Mouse (Mus musculus): ENCODE data around the gene AL731706.1. TPM values are rescaled to one million over a fixed set of nuclear protein-coding genes. Genes with fewer than 3 reads are reported as not detected.

AL731706.1 gene
- 23.5 and 24.0 TPM in 2 replicates for polyA plus RNA-seq (2014; fragmentation: Nextera tagmentation; extraction: Ambion mirVana)

- Histone ChIP-seq H3K27ac (peak within 1 kb of the TSS; percentile 96), H3K4me3 (replicated peaks; ENCODE audit: low read length) (peak within 1 kb of the TSS; percentile 54), H3K4me2 (replicated peaks) (peak within 1 kb of the TSS; percentile 63), H3K9me3 (ENCODE audit: control insufficient read depth, low read length) (no peaks in the 10 kb centered on the region), H3K4me1 (replicated peaks; ENCODE audit: control insufficient read depth, insufficient read depth, low read length) (peaks cover 14% of the 10 kb centered on the region), H3K27me3 (ENCODE audit: control insufficient read depth, insufficient read depth, low read length) (no peaks in the 10 kb centered on the region), H3K9ac (peak within 1 kb of the TSS; percentile 67), H3K36me3 (replicated peaks; ENCODE audit: control insufficient read depth, insufficient read depth) (no peaks in the 10 kb centered on the region)
- peak; percentile 97 for ATAC-seq (ENCODE audit: low FRiP score)
- WGBS, result under 1% methylated on average over 49 of the region's 49 CpGs
- peak; percentile 100 for DNase-seq (ENCODE audit: low spot score)
Observed at GRCm38 (mm10) chr2:136891068-136891950, at the start of gene AL731706.1, which contains the start of the genes Slx4ip and Mkks. Gene AL731706.1 (minus strand): TSS chr2:136891389. Gene Slx4ip (plus strand): TSS chr2:136891218. Gene Mkks (minus strand): TSS chr2:136891389.

- H3K4me2 ChIP-seq (replicated peaks), result no peak overlapping the region
Observed at GRCm38 (mm10) chr2:136938249-136938648, 47.1 kb upstream of the AL731706.1 start.

GRCm38 (mm10) chr2:136936391-136937288 lies 45.5 kb upstream of the AL731706.1 start:
- WGBS, result 94% methylated on average over 4 of the region's 4 CpGs
- Histone ChIP-seq H3K9ac (no peak overlapping the region), H3K9me3 (ENCODE audit: control insufficient read depth, low read length) (no peaks in the 10 kb centered on the region), H3K4me3 (replicated peaks; ENCODE audit: low read length) (no peak overlapping the region), H3K27me3 (ENCODE audit: control insufficient read depth, insufficient read depth, low read length) (no peaks in the 10 kb centered on the region), H3K4me1 (replicated peaks; ENCODE audit: control insufficient read depth, insufficient read depth, low read length) (no peaks in the 10 kb centered on the region), H3K27ac (no peak overlapping the region), H3K36me3 (replicated peaks; ENCODE audit: control insufficient read depth, insufficient read depth) (no peaks in the 10 kb centered on the region), H3K4me2 (replicated peaks) (no peak overlapping the region)
- ATAC-seq (ENCODE audit: low FRiP score), result no peak
- DNase-seq (ENCODE audit: low spot score), result no peak

More at GRCm38 (mm10) chr2:136938249-136938648, 47.1 kb upstream of the AL731706.1 start:
- H3K36me3 ChIP-seq (replicated peaks; ENCODE audit: control insufficient read depth, insufficient read depth), result no peaks in the 10 kb centered on the region
- H3K9ac ChIP-seq, result no peak overlapping the region
- no peak overlapping the region for H3K27ac ChIP-seq
- DNase-seq (ENCODE audit: low spot score), result no peak
- no peak for ATAC-seq (ENCODE audit: low FRiP score)
- H3K27me3 ChIP-seq (ENCODE audit: control insufficient read depth, insufficient read depth, low read length), result no peaks in the 10 kb centered on the region
- no peaks in the 10 kb centered on the region for H3K9me3 ChIP-seq (ENCODE audit: control insufficient read depth, low read length)
- 92% methylated on average over 1 of the region's 1 CpGs for WGBS
- no peaks in the 10 kb centered on the region for H3K4me1 ChIP-seq (replicated peaks; ENCODE audit: control insufficient read depth, insufficient read depth, low read length)
- no peak overlapping the region for H3K4me3 ChIP-seq (replicated peaks; ENCODE audit: low read length)

GRCm38 (mm10) chr2:136921003-136921408 lies 29.8 kb upstream of the AL731706.1 start:
- ATAC-seq (ENCODE audit: low FRiP score), result no peak
- H3K36me3 ChIP-seq (replicated peaks; ENCODE audit: control insufficient read depth, insufficient read depth), result no peaks in the 10 kb centered on the region
- H3K4me3 ChIP-seq (replicated peaks; ENCODE audit: low read length), result no peak overlapping the region
- 58% methylated on average over 4 of the region's 4 CpGs for WGBS
- no peaks in the 10 kb centered on the region for H3K27me3 ChIP-seq (ENCODE audit: control insufficient read depth, insufficient read depth, low read length)
- H3K9ac ChIP-seq, result no peak overlapping the region
- no peak for DNase-seq (ENCODE audit: low spot score)
- no peaks in the 10 kb centered on the region for H3K4me1 ChIP-seq (replicated peaks; ENCODE audit: control insufficient read depth, insufficient read depth, low read length)
- no peak overlapping the region for H3K4me2 ChIP-seq (replicated peaks)
- H3K27ac ChIP-seq, result no peak overlapping the region
- H3K9me3 ChIP-seq (ENCODE audit: control insufficient read depth, low read length), result no peaks in the 10 kb centered on the region

- Histone ChIP-seq H3K9me3 (ENCODE audit: control insufficient read depth, low read length) (no peaks in the 10 kb centered on the region), H3K4me3 (replicated peaks; ENCODE audit: low read length) (no peak overlapping the region), H3K27ac (no peak overlapping the region), H3K9ac (no peak overlapping the region), H3K4me2 (replicated peaks) (no peak overlapping the region), H3K4me1 (replicated peaks; ENCODE audit: control insufficient read depth, insufficient read depth, low read length) (no peaks in the 10 kb centered on the region), H3K27me3 (ENCODE audit: control insufficient read depth, insufficient read depth, low read length) (no peaks in the 10 kb centered on the region), H3K36me3 (replicated peaks; ENCODE audit: control insufficient read depth, insufficient read depth) (no peaks in the 10 kb centered on the region)
- DNase-seq (ENCODE audit: low spot score), result no peak
- ATAC-seq (ENCODE audit: low FRiP score), result no peak
- 89% methylated on average over 3 of the region's 3 CpGs for WGBS
Observed at GRCm38 (mm10) chr2:136920257-136920993, 29.2 kb upstream of the AL731706.1 start.

- Histone ChIP-seq H3K9ac (no peak overlapping the region), H3K4me2 (replicated peaks) (no peak overlapping the region), H3K36me3 (replicated peaks; ENCODE audit: control insufficient read depth, insufficient read depth) (no peaks in the 10 kb centered on the region), H3K27me3 (ENCODE audit: control insufficient read depth, insufficient read depth, low read length) (no peaks in the 10 kb centered on the region), H3K27ac (no peak overlapping the region), H3K4me3 (replicated peaks; ENCODE audit: low read length) (no peak overlapping the region), H3K4me1 (replicated peaks; ENCODE audit: control insufficient read depth, insufficient read depth, low read length) (no peaks in the 10 kb centered on the region), H3K9me3 (ENCODE audit: control insufficient read depth, low read length) (no peaks in the 10 kb centered on the region)
- ATAC-seq (ENCODE audit: low FRiP score), result no peak
- WGBS, result 81% methylated on average over 1 of the region's 1 CpGs
- DNase-seq (ENCODE audit: low spot score), result no peak
Observed at GRCm38 (mm10) chr2:136919433-136919832, 28.2 kb upstream of the AL731706.1 start.

- no peak overlapping the region for H3K27ac ChIP-seq
- DNase-seq (ENCODE audit: low spot score), result peak; percentile 76
- H3K4me2 ChIP-seq (replicated peaks), result no peak overlapping the region
- H3K9ac ChIP-seq, result no peak overlapping the region
- 29% methylated on average over 3 of the region's 3 CpGs for WGBS
- no peak overlapping the region for H3K4me3 ChIP-seq (replicated peaks; ENCODE audit: low read length)
- H3K27me3 ChIP-seq (ENCODE audit: control insufficient read depth, insufficient read depth, low read length), result no peaks in the 10 kb centered on the region
- ATAC-seq (ENCODE audit: low FRiP score), result peak; percentile 68; the same call in 1 of the 2 replicates
- H3K36me3 ChIP-seq (replicated peaks; ENCODE audit: control insufficient read depth, insufficient read depth), result no peaks in the 10 kb centered on the region
- H3K4me1 ChIP-seq (replicated peaks; ENCODE audit: control insufficient read depth, insufficient read depth, low read length), result 0 out of 2 replicates have a peak, but pooled peaks cover 4% of the 10 kb centered on the region
- H3K9me3 ChIP-seq (ENCODE audit: control insufficient read depth, low read length), result no peaks in the 10 kb centered on the region
Observed at GRCm38 (mm10) chr2:136914334-136914902, 23.2 kb upstream of the AL731706.1 start.

GRCm38 (mm10) chr2:136913021-136913420 lies 21.8 kb upstream of the AL731706.1 start:
- peak overlapping the region; percentile 4; the same call in 1 of the 2 replicates for H3K27ac ChIP-seq
- WGBS, result 32% methylated on average over 3 of the region's 3 CpGs
- H3K4me1 ChIP-seq (replicated peaks; ENCODE audit: control insufficient read depth, insufficient read depth, low read length), result 0 out of 2 replicates have a peak, but pooled peaks cover 4% of the 10 kb centered on the region
- no peak overlapping the region for H3K9ac ChIP-seq
- no peaks in the 10 kb centered on the region for H3K27me3 ChIP-seq (ENCODE audit: control insufficient read depth, insufficient read depth, low read length)
- H3K4me2 ChIP-seq (replicated peaks), result no peak overlapping the region
- H3K36me3 ChIP-seq (replicated peaks; ENCODE audit: control insufficient read depth, insufficient read depth), result no peaks in the 10 kb centered on the region
- no peaks in the 10 kb centered on the region for H3K9me3 ChIP-seq (ENCODE audit: control insufficient read depth, low read length)
- ATAC-seq (ENCODE audit: low FRiP score) (no peak), DNase-seq (ENCODE audit: low spot score) (no peak)
- H3K4me3 ChIP-seq (replicated peaks; ENCODE audit: low read length), result no peak overlapping the region
